Mouse (Mus musculus): ENCODE measurements at regions not wholly inside any gene's neighbourhood (a gene's known extent, or its start where the extent isn't known, plus 50 kb on each side); places are given as distances from the start of the nearest gene placed in this dataset.

DNA sequence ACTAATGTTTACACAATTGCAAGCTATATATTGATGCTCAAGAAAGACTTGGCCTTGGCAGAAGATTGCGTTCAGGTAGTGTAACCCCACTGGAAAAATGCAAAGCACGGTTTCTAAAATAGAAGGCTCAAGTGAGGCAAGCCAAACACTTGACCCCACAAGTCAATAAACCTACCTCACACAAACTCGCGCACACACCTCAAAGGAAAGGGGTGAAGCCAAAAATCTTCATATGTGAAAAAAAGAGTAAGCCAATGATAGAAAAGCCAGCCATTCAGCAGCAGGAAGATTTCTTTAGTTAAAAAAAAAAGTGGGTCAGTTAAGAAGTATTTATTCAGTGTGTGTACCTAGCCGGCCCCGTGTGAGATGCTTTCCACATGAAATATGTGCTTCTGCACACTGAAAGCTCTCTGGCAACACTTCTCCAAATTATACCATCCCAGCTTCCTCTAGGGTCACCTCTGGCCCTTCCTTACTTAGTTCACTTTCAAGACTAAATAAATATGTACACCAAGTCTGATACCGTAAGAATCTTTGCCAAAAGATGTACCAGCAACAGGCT, 227.1 kb downstream of the Lmo4 start:
- no peaks in the 10 kb centered on the region for H3K4me1 ChIP-seq (replicated peaks)
- H3K9me3 ChIP-seq (replicated peaks): no peaks in the 10 kb centered on the region
- H3K4me2 ChIP-seq: no peak overlapping the region
- no peak overlapping the region for H3K27ac ChIP-seq (ENCODE audit: poor library complexity, severe bottlenecking)
- no peaks in the 10 kb centered on the region for H3K36me3 ChIP-seq
- no peaks in the 10 kb centered on the region for H3K27me3 ChIP-seq (replicated peaks)
- H3K4me3 ChIP-seq: no peak overlapping the region
- 78% methylated on average over 7 of the region's 7 CpGs for WGBS
- ATAC-seq (ENCODE audit: insufficient number of reproducible peaks, low FRiP score): no peak
- H3K9ac ChIP-seq: no peak overlapping the region

DNA sequence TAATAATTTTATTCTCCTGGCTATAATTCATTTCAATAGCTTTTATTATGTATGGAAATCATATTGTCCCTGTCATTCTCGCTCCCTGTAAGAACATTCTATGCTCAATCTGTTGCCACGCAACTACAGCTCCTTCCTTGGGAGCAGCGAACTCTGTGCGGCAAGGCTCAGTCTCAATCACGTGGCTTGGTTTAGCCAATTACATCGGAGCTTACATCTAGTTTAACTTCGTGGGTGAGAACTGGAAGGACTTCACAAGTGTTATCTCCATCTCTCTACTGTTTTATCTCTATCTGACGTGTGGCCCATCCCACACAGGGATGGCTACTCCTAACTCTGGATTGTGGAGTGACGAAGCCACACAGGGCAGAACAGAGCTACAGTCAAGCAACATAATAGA, 231.4 kb downstream of the Lmo4 start:
- 68% methylated on average over 9 of the region's 9 CpGs for WGBS
- Histone ChIP-seq H3K4me3 (no peak overlapping the region), H3K9me3 (replicated peaks) (no peaks in the 10 kb centered on the region), H3K27ac (ENCODE audit: poor library complexity, severe bottlenecking) (no peak overlapping the region), H3K4me2 (no peak overlapping the region), H3K36me3 (no peaks in the 10 kb centered on the region), H3K9ac (no peak overlapping the region), H3K4me1 (replicated peaks) (no peaks in the 10 kb centered on the region), H3K27me3 (replicated peaks) (no peaks in the 10 kb centered on the region)
- no peak for ATAC-seq (ENCODE audit: insufficient number of reproducible peaks, low FRiP score)

DNA sequence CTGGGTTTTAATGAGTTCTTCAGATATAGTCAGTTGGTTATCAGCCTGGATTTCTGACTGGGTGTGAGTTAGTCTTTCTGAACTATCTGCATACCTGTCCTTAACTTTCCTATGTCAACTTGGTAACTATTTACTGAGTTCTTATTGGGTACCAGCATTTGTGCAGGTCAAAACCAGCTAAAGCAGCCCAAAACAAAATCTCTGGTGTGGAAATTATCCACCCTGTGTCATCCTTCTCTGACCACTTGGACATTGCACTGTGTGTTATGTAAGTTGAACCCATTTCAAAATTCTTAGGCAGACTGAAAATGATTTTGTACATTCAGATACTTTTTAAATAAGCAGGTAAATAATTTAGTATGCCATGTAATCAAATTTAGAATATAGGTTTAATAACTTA, 232.7 kb downstream of the Lmo4 start:
- Histone ChIP-seq H3K36me3 (no peaks in the 10 kb centered on the region), H3K9me3 (replicated peaks) (no peaks in the 10 kb centered on the region), H3K9ac (no peak overlapping the region), H3K4me3 (no peak overlapping the region), H3K4me1 (replicated peaks) (no peaks in the 10 kb centered on the region), H3K4me2 (no peak overlapping the region), H3K27me3 (replicated peaks) (no peaks in the 10 kb centered on the region), H3K27ac (ENCODE audit: poor library complexity, severe bottlenecking) (no peak overlapping the region)
- ATAC-seq (ENCODE audit: insufficient number of reproducible peaks, low FRiP score): no peak

DNA sequence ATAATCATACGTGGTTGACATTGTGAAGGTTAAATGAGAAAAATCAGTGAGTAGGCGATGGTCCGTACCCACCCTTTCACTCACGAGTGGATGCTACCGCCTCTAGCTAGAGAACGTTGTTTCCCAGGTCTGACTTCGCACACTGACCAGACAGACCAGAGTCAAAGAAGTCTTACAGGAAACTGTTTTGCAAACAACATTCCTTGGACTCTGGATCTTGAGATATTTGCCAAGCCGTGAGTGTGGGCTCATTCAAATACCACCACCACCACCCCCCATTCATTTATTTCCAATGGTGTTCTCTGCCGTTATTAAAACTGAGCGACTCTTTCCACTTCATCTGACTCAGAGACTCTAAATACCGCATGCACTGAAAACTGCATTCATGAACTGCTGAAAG, 234.2 kb downstream of the Lmo4 start:
- H3K36me3 ChIP-seq: no peaks in the 10 kb centered on the region
- no peak overlapping the region for H3K9ac ChIP-seq
- 85% methylated on average over 11 of the region's 11 CpGs for WGBS
- H3K27me3 ChIP-seq (replicated peaks): no peaks in the 10 kb centered on the region
- no peaks in the 10 kb centered on the region for H3K9me3 ChIP-seq (replicated peaks)
- no peak overlapping the region for H3K4me2 ChIP-seq
- no peak for ATAC-seq (ENCODE audit: insufficient number of reproducible peaks, low FRiP score)
- H3K27ac ChIP-seq (ENCODE audit: poor library complexity, severe bottlenecking): no peak overlapping the region
- no peaks in the 10 kb centered on the region for H3K4me1 ChIP-seq (replicated peaks)
- H3K4me3 ChIP-seq: no peak overlapping the region

DNA sequence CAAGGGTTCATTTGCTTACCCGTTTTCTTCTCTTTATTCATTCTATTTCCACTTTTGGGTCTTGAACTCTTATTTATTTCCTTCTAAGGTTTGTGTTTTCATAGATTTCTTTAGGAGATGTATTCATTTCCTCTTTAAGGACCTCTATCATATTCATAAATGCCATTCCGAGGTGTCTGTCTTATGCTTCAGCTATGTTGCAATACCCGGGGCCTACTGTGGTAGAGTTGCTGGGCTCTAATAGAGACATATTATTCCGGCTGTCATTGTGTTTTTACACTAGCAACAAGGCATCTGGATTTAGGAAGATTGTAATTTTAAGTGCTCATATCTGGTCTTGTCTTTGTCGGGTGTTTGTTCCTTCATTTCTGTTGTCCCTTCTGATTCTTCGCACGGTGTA, 249.5 kb downstream of the Lmo4 start:
- WGBS: 89% methylated on average over 7 of the region's 7 CpGs
- no peak for ATAC-seq (ENCODE audit: insufficient number of reproducible peaks, low FRiP score)
- Histone ChIP-seq H3K27me3 (replicated peaks) (no peaks in the 10 kb centered on the region), H3K4me3 (no peak overlapping the region), H3K9ac (no peak overlapping the region), H3K4me2 (no peak overlapping the region), H3K4me1 (replicated peaks) (no peaks in the 10 kb centered on the region), H3K27ac (ENCODE audit: poor library complexity, severe bottlenecking) (no peak overlapping the region), H3K36me3 (no peaks in the 10 kb centered on the region), H3K9me3 (replicated peaks) (no peaks in the 10 kb centered on the region)

DNA sequence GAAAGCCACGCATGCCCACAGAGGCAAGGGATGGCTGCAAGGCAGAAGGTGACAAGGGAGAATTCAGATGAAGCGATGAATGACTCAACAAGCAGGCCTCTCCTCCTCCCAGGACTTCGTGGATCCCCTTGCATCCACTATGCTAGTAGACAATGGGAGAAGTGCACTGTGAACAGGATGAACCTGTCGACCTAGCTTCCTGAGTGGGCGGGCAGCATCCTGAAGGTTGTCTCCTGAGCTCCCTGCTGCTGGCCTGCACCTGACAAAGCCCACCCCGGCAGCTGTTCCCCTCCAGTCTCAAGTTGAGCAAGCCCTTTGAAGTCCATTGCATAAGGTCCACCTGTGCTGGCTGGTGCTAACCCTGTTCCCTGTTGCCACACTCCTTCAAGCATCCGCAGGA, 250.2 kb downstream of the Lmo4 start:
- H3K9me3 ChIP-seq (replicated peaks): no peaks in the 10 kb centered on the region
- H3K27me3 ChIP-seq (replicated peaks): no peaks in the 10 kb centered on the region
- H3K4me1 ChIP-seq (replicated peaks): no peaks in the 10 kb centered on the region
- no peak overlapping the region for H3K4me2 ChIP-seq
- H3K4me3 ChIP-seq: no peak overlapping the region
- H3K27ac ChIP-seq (ENCODE audit: poor library complexity, severe bottlenecking): no peak overlapping the region
- ATAC-seq (ENCODE audit: insufficient number of reproducible peaks, low FRiP score): no peak
- H3K36me3 ChIP-seq: no peaks in the 10 kb centered on the region
- no peak overlapping the region for H3K9ac ChIP-seq
- WGBS: 75% methylated on average over 7 of the region's 7 CpGs

DNA sequence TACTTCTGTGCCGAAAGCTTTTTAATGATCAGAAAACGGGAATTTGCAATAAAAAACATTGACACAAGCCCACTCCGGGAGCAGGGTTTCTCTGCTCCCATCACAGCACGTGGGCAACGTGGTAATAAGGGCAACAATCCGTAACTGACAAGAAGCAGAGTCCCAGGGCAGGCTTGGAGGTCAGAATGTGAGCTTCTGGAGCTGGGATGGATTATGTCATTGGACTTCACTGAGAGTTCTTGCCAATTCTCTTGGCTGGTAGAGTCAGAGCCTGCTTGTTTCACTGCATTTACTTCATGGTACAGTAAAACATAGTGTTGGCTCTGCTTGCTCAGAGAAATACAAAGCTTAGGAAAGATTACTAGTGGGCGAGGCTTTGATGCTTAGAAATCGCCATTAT, 252.7 kb downstream of the Lmo4 start:
- H3K9ac ChIP-seq: no peak overlapping the region
- WGBS: 60% methylated on average over 8 of the region's 8 CpGs
- H3K27ac ChIP-seq (ENCODE audit: poor library complexity, severe bottlenecking): no peak overlapping the region
- no peaks in the 10 kb centered on the region for H3K36me3 ChIP-seq
- ATAC-seq (ENCODE audit: insufficient number of reproducible peaks, low FRiP score): no peak
- H3K27me3 ChIP-seq (replicated peaks): no peaks in the 10 kb centered on the region
- no peak overlapping the region for H3K4me2 ChIP-seq
- H3K4me1 ChIP-seq (replicated peaks): no peaks in the 10 kb centered on the region
- no peaks in the 10 kb centered on the region for H3K9me3 ChIP-seq (replicated peaks)
- H3K4me3 ChIP-seq: no peak overlapping the region

DNA sequence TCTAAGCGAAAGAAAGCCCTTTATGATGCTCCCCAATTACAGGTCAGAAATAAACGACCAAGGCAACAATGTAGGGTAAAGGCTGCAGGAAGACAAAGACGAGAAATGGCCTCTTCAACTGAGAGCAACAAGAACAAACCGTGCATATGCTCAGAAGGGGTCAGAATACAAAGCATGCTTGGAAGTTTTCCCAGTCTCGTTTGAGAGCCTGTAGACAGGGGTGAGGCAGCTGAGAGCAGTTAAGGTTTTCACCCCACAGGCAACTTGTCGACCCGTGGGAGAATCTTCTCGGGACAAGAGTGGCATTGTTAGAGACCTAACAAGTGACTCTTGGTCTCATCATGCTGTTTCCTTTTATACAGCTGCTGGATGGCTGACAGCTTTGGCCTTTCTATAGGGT, 255.4 kb downstream of the Lmo4 start:
- 55% methylated on average over 8 of the region's 8 CpGs for WGBS
- no peak overlapping the region for H3K9ac ChIP-seq
- H3K36me3 ChIP-seq: no peaks in the 10 kb centered on the region
- H3K4me1 ChIP-seq (replicated peaks): no peaks in the 10 kb centered on the region
- ATAC-seq (ENCODE audit: insufficient number of reproducible peaks, low FRiP score): no peak
- H3K4me2 ChIP-seq: no peak overlapping the region
- H3K4me3 ChIP-seq: no peak overlapping the region
- H3K27ac ChIP-seq (ENCODE audit: poor library complexity, severe bottlenecking): no peak overlapping the region
- H3K27me3 ChIP-seq (replicated peaks): no peaks in the 10 kb centered on the region
- H3K9me3 ChIP-seq (replicated peaks): peaks cover 3% of the 10 kb centered on the region; the same call in 1 of the 2 replicates

DNA sequence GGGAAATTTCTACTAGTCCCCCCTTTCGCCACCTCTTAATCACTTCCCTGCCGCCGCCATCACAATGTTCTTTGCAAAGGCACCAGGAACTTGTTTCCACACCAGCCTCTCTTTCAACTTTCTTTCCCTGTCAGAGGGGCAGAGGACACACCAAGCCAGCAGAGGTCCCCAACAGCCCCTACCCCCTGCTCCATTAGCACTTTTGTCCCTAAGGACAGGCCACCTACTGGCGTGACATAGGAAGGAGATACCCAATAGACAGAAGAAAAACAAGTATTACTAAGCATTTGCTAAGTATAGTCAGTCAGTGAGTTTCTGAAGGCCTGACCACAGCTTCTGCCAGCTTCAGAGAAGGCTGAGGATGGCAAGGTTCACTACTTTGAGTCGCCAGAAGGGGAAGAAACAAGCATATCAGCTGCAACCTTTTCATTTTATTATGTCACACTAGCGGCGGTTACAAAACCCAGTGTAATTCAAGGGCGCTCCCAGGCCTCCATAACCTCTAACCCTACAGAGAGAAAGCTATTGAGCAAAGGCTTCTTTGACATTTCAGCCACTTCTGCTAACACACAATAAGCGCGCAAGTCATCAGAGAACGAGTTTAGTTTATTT, 255.9 kb downstream of the Lmo4 start:
- WGBS: 84% methylated on average over 11 of the region's 11 CpGs
- no peak for ATAC-seq (ENCODE audit: insufficient number of reproducible peaks, low FRiP score)
- no peak overlapping the region for H3K27ac ChIP-seq (ENCODE audit: poor library complexity, severe bottlenecking)

DNA sequence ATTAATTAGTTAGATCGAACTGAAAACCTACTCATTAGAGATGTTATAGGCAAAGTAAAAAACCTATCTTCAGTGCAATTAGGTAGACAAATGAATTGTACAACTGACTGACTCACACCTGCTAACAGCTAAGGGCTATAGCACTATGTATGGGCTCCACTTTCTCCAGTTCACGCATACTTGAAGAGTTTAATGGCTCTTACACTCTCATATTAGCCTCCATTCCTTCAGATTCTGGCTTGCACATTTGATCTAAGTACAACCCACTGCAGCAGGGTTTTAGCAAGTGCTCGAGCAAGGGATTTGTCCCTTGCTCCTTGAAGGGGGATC, 257.1 kb downstream of the Lmo4 start:
- no peaks in the 10 kb centered on the region for H3K36me3 ChIP-seq
- ATAC-seq (ENCODE audit: insufficient number of reproducible peaks, low FRiP score): no peak
- no peak overlapping the region for H3K27ac ChIP-seq (ENCODE audit: poor library complexity, severe bottlenecking)
- H3K27me3 ChIP-seq (replicated peaks): no peaks in the 10 kb centered on the region
- no peaks in the 10 kb centered on the region for H3K4me1 ChIP-seq (replicated peaks)
- WGBS: 78% methylated on average over 3 of the region's 3 CpGs
- peaks cover 3% of the 10 kb centered on the region; the same call in 1 of the 2 replicates for H3K9me3 ChIP-seq (replicated peaks)
- no peak overlapping the region for H3K9ac ChIP-seq
- H3K4me2 ChIP-seq: no peak overlapping the region
- H3K4me3 ChIP-seq: no peak overlapping the region

More for the DNA sequence above, 255.9 kb downstream of the Lmo4 start:
- Histone ChIP-seq H3K36me3 (no peaks in the 10 kb centered on the region), H3K4me1 (replicated peaks) (no peaks in the 10 kb centered on the region), H3K4me3 (no peak overlapping the region), H3K27me3 (replicated peaks) (no peaks in the 10 kb centered on the region), H3K9ac (no peak overlapping the region), H3K4me2 (no peak overlapping the region), H3K9me3 (replicated peaks) (peaks cover 3% of the 10 kb centered on the region; the same call in 1 of the 2 replicates)

DNA sequence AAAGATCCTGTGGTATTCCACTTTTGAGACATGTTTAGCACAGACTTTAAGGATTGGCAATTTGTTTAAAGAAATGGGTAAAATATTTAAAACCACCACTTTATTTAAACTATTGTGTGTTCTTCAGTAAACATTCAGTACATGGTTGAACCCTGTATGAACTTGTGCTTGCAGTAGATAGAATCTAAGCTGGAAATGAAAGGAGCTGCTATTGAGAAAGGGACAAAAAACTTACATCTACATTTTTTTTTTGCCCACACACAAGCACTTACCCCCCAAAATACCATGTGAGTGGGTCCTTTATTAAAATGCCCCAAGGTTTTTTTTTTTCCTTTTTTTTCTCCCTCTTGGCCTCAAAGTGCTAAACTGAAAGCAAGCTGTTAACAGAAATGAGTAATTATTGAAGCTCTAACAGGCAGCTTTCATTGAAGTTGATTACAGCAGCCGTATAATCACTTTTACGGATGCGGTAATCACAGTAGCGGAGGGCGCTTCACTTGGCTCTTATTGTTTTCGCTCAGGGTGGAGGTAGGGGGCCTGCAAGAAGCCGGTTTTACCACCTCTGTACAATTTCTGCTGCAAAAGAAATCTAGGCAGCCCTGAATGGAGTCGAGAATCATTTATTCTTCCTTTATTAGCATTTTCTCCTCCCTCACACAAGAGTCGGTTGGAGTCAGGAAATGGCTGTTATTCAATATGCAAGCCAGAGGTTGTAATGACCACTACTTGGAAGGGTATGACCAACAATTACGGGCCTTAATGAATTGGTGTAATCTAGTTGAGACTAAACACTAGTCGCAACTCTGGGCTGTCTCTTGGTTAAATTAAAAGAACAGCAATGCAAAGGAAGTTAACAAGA, 257.7 kb downstream of the Lmo4 start:
- 58% methylated on average over 11 of the region's 11 CpGs for WGBS
- Histone ChIP-seq H3K4me2 (no peak overlapping the region), H3K4me1 (replicated peaks) (no peaks in the 10 kb centered on the region), H3K36me3 (no peaks in the 10 kb centered on the region), H3K4me3 (no peak overlapping the region), H3K27ac (ENCODE audit: poor library complexity, severe bottlenecking) (no peak overlapping the region), H3K27me3 (replicated peaks) (no peaks in the 10 kb centered on the region), H3K9ac (no peak overlapping the region), H3K9me3 (replicated peaks) (peaks cover 3% of the 10 kb centered on the region; the same call in 1 of the 2 replicates)
- no peak for ATAC-seq (ENCODE audit: insufficient number of reproducible peaks, low FRiP score)
